11 mouse cellular contexts compared by ENCODE assay signal in the genomic region with DNA sequence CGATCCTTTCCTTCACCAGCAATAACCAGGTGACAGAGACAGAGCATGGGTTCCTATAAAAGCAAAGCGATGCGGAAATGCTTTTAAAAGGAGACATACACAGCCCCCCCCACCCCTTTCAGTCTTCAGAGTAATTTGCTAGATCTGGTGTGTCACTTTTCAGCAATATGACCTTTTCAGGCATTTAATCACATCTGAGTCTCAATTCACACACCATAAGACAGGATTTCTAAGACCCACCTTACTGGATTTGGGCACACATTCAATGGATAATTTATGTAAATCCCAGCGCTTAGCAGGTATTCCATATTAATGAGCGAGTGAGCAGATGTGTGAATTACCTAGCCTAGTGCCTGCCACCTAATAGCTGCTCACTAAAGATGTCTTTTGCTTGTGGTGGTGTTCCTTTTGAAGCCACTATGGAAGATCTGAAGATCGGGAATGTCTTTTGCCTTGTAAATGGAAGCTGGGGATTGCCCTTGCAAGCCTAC.
A peak's percentile ranks its signal among the peaks of the same experiment; 100 is the strongest.
DNase-seq lines count a peak whose midpoint lies in the region; ATAC-seq lines count a peak whose summit lies in the region.
"Had no signal": no experiment of that assay in that cellular context is flagged by ENCODE, and none has a peak within 500 bp of the region (broad histone marks: within the 10 kb centered on the region; RNA-seq: fewer than 3 reads in every experiment).

No protein-coding gene starts in this region.

- H3K4me2 ChIP-seq in liver, embryonic 11.5 days, result peak overlapping the region; percentile 10; the same call in 1 of the 2 replicates
- peak overlapping the region; percentile 46 for H3K4me2 ChIP-seq in forebrain, embryonic 14.5 days (ENCODE audit: low read length)
- H3K4me2 ChIP-seq in intestine, embryonic 15.5 days (replicated peaks), result peak overlapping the region; percentile 38
- peak overlapping the region; percentile 52 for H3K4me2 ChIP-seq in neural tube, embryonic 12.5 days (replicated peaks)

- H3K36me3 ChIP-seq in liver, embryonic 11.5 days (ENCODE audit: control insufficient read depth, insufficient read depth, low read length), result no peaks in the 10 kb centered on the region
- H3K36me3 ChIP-seq in forebrain, embryonic 14.5 days (ENCODE audit: control insufficient read depth, insufficient read depth, low read length), result no peaks in the 10 kb centered on the region
- no peaks in the 10 kb centered on the region for H3K36me3 ChIP-seq in intestine, embryonic 15.5 days
- H3K36me3 ChIP-seq in neural tube, embryonic 12.5 days, result no peaks in the 10 kb centered on the region

- no peak overlapping the region for H3K9ac ChIP-seq in liver, embryonic 11.5 days (ENCODE audit: low read depth, low read length)
- H3K9ac ChIP-seq in forebrain, embryonic 14.5 days (ENCODE audit: low read length), result peak overlapping the region; percentile 50; the same call in 1 of the 2 replicates
- H3K9ac ChIP-seq in intestine, embryonic 15.5 days, result no peak overlapping the region
- no peak overlapping the region for H3K9ac ChIP-seq in neural tube, embryonic 12.5 days
- H3K9ac ChIP-seq: liver, embryonic 14.5 days had no signal

- ATAC-seq in liver, embryonic 11.5 days (replicated peaks; ENCODE audit: low FRiP score), result no peak
- peak; percentile 56 for ATAC-seq in forebrain, embryonic 14.5 days
- no peak for ATAC-seq in intestine, embryonic 15.5 days
- peak; percentile 24; the same call in 1 of the 2 replicates for ATAC-seq in neural tube, embryonic 12.5 days (ENCODE audit: low FRiP score, low read depth)
- no peak for ATAC-seq in megakaryocyte-erythroid progenitor cell, adult 5-6 weeks (replicated peaks; ENCODE audit: low FRiP score, low TSS enrichment, poor library complexity, severe bottlenecking)
- ATAC-seq: inflammation-experienced regulatory T-cells, adult 6 months had no signal

- no peak for DNase-seq in liver, embryonic 11.5 days (ENCODE audit: low spot score)
- DNase-seq in liver (no peak), adipocyte (ENCODE audit: low spot score) (no peak)
- peak; percentile 73 for DNase-seq in forebrain, embryonic 14.5 days (ENCODE audit: low spot score)

- no peak overlapping the region for H3K27ac ChIP-seq in liver, embryonic 11.5 days (ENCODE audit: low read depth, low read length)
- peak overlapping the region; percentile 70 for H3K27ac ChIP-seq in forebrain, embryonic 14.5 days (ENCODE audit: low read depth, low read length)
- H3K27ac ChIP-seq in intestine, embryonic 15.5 days, result no peak overlapping the region
- 0 out of 2 replicates have a peak overlapping the region, but pooled peaks have one; percentile 26 for H3K27ac ChIP-seq in neural tube, embryonic 12.5 days
- H3K27ac ChIP-seq: liver, embryonic 14.5 days had no signal

- 23% methylated on average over 6 of the region's 6 CpGs for WGBS in liver, embryonic 11.5 days
- 6% methylated on average over 6 of the region's 6 CpGs for WGBS in forebrain, embryonic 14.5 days
- 27% methylated on average over 6 of the region's 6 CpGs for WGBS in intestine, embryonic 15.5 days
- 21% methylated on average over 6 of the region's 6 CpGs for WGBS in neural tube, embryonic 12.5 days

- no peak overlapping the region for H3K4me3 ChIP-seq in liver, embryonic 11.5 days (ENCODE audit: low read depth, low read length)
- H3K4me3 ChIP-seq in forebrain, embryonic 14.5 days (ENCODE audit: low read depth, low read length), result no peak overlapping the region
- H3K4me3 ChIP-seq in intestine, embryonic 15.5 days (replicated peaks), result no peak overlapping the region
- 0 out of 2 replicates have a peak overlapping the region, but pooled peaks have one; percentile 13 for H3K4me3 ChIP-seq in neural tube, embryonic 12.5 days
- H3K4me3 ChIP-seq: erythroblast, embryonic 14.5 days; myocyte had no signal

- H3K4me1 ChIP-seq in liver, embryonic 11.5 days (replicated peaks; ENCODE audit: control insufficient read depth, insufficient read depth, low read length), result no peaks in the 10 kb centered on the region
- H3K4me1 ChIP-seq in forebrain, embryonic 14.5 days (ENCODE audit: control insufficient read depth, insufficient read depth, low read length), result peaks cover 13% of the 10 kb centered on the region
- H3K4me1 ChIP-seq in intestine, embryonic 15.5 days (replicated peaks), result no peaks in the 10 kb centered on the region; the same call in 1 of the 2 replicates
- H3K4me1 ChIP-seq in neural tube, embryonic 12.5 days, result peaks cover 24% of the 10 kb centered on the region

- no peaks in the 10 kb centered on the region for H3K9me3 ChIP-seq in liver, embryonic 11.5 days (ENCODE audit: control insufficient read depth, low read length)
- H3K9me3 ChIP-seq in forebrain, embryonic 14.5 days (replicated peaks; ENCODE audit: control insufficient read depth, low read length), result no peaks in the 10 kb centered on the region
- no peaks in the 10 kb centered on the region for H3K9me3 ChIP-seq in intestine, embryonic 15.5 days
- H3K9me3 ChIP-seq in neural tube, embryonic 12.5 days, result no peaks in the 10 kb centered on the region

- H3K27me3 ChIP-seq in liver, embryonic 11.5 days (replicated peaks; ENCODE audit: control insufficient read depth, insufficient read depth, low read length), result no peaks in the 10 kb centered on the region; the same call in 1 of the 2 replicates
- H3K27me3 ChIP-seq in forebrain, embryonic 14.5 days (replicated peaks; ENCODE audit: control insufficient read depth, insufficient read depth, low read length), result no peaks in the 10 kb centered on the region
- no peaks in the 10 kb centered on the region for H3K27me3 ChIP-seq in intestine, embryonic 15.5 days (replicated peaks)
- H3K27me3 ChIP-seq in neural tube, embryonic 12.5 days (replicated peaks), result no peaks in the 10 kb centered on the region

Comparison
In these comparisons a context has a peak if more than half of its experiments do, and no peak if none do; other contexts are left out.
1. ATAC-seq: peak in forebrain, embryonic 14.5 days (single experiment) and neural tube, embryonic 12.5 days (single experiment); none in liver, embryonic 11.5 days (single experiment), intestine, embryonic 15.5 days (single experiment) and megakaryocyte-erythroid progenitor cell, adult 5-6 weeks (single experiment).
2. H3K27ac ChIP-seq: peak in forebrain, embryonic 14.5 days (single experiment) and neural tube, embryonic 12.5 days (single experiment); none in liver, embryonic 11.5 days (single experiment) and intestine, embryonic 15.5 days (single experiment).
3. Peak in every context shown above with its lines, with median percentiles within 50 percentile points of each other: H3K4me2 ChIP-seq.